Mouse (Mus musculus) gastrocnemius, adult 2 months (tissue): Measurements from ENCODE around the gene Ier5. TPM values are rescaled to one million over a fixed set of nuclear protein-coding genes. Genes with fewer than 3 reads are reported as not detected.

ENCODE experiments used
- DNase-seq: peaks from one replicate; pipeline ENCODE4 v3.0.0; 2022
- H3K27ac ChIP-seq: fragments of 200-600 bp; 2 replicates; pipeline ENCODE4 v1.8.1; 2022; ENCODE audit warnings: mild to moderate bottlenecking
- H3K4me3 ChIP-seq: fragments of 200-600 bp; 2 replicates; pipeline ENCODE4 v1.8.1; 2022; ENCODE audit warnings: mild to moderate bottlenecking, moderate library complexity
- CTCF ChIP-seq: fragments of 200-600 bp; IDR thresholded peaks from 2 replicates; pipeline ENCODE4 v1.8.1; 2022; ENCODE audit warnings: antibody characterized with exemption, mild to moderate bottlenecking, moderate library complexity
- intact Hi-C: fragments of 180-260 bp; cut with DNase I; formaldehyde crosslinking; loops from one replicate; pipeline ENCODE4 v1.15.1; 2025
- total RNA-seq, 2 experiments: library from RNA; stranded (reverse); gene quantifications; 2 replicates each; pipeline ENCODE4 v1.2.3; 2021

Gene Ier5
- total RNA-seq, 2 experiments from 2014 or later = 4.6 to 4.7 TPM

GRCm38 (mm10) chr1:155113946-155114345, 14.5 kb upstream of the Ier5 start:
- Histone ChIP-seq H3K4me3 (no peak overlapping the region), H3K27ac (no peak overlapping the region)
- DNase-seq = no peak
- intact Hi-C loops = no loop called here
- TF ChIP-seq CTCF = no peak

GRCm38 (mm10) chr1:155112875-155113274, 13.4 kb upstream of the Ier5 start:
- TF ChIP-seq CTCF = no peak
- intact Hi-C loops = no loop called here
- Histone ChIP-seq H3K27ac (no peak overlapping the region), H3K4me3 (no peak overlapping the region)
- no peak for DNase-seq

- intact Hi-C loops = no loop called here
- TF ChIP-seq CTCF = no peak
- DNase-seq = no peak
- no peak overlapping the region for H3K27ac ChIP-seq
- H3K4me3 ChIP-seq = no peak overlapping the region
Observed at GRCm38 (mm10) chr1:155112118-155112517, 12.7 kb upstream of the Ier5 start.

DNA sequence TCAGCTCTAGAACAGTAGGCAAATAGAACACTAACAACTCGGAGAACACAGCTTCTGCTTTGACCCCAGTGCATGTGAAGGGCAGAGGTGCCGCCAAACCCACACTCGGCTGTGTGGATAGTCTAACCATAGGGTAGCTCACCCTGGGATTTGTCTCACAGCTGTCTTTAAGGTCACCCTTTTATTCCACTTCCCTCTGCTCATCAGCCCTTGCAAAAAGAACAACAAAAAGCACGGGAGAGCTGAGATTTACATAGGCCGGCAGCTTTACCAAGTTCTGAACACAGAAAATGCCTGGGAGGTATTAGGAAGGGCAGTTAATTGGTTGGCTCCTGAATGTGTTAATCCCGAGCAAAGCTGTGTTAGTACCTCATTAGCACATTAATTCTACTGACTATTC, 12.1 kb upstream of the Ier5 start:
- no peak overlapping the region for H3K4me3 ChIP-seq
- DNase-seq = no peak
- intact Hi-C loops = no loop called here
- TF ChIP-seq CTCF = no peak
- H3K27ac ChIP-seq = no peak overlapping the region

GRCm38 (mm10) chr1:155109387-155110350, 10.2 kb upstream of the Ier5 start:
- H3K27ac ChIP-seq = peak overlapping the region; percentile 81
- peak; percentile 70 for DNase-seq
- H3K4me3 ChIP-seq = peak overlapping the region; percentile 59
- intact Hi-C loops = no loop called here
- no peak for TF ChIP-seq CTCF

DNA sequence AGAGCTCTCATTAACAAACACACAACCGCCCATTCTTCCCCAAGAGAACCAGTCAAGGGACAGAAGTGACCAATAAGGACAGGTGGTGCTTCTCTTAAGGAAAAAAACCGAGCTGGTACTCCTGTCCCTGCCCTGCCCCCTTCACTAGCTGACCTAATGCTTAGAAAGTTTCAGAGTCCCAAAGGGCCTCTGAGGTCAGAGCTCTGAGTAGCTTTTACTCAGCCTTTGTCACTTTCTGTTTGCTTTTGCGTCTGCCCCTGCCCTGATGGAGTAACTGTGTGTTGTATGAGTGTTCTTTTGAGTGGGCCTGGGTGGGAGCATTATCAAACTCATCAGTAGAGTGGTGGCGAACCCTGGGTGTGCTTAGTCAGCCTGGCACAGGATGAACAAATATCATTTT, 9.0 kb upstream of the Ier5 start:
- Histone ChIP-seq H3K4me3 (no peak overlapping the region), H3K27ac (peak overlapping the region; percentile 52)
- DNase-seq = peak; percentile 36
- no peak for TF ChIP-seq CTCF
- intact Hi-C loops = no loop called here

- H3K4me3 ChIP-seq = no peak overlapping the region
- no peak overlapping the region for H3K27ac ChIP-seq
- no peak for DNase-seq
- no peak for TF ChIP-seq CTCF
- intact Hi-C loops = no loop called here
Observed at GRCm38 (mm10) chr1:155107843-155108242, 8.4 kb upstream of the Ier5 start.

GRCm38 (mm10) chr1:155106310-155106709, 6.9 kb upstream of the Ier5 start:
- no peak for DNase-seq
- H3K27ac ChIP-seq = no peak overlapping the region
- TF ChIP-seq CTCF = no peak
- H3K4me3 ChIP-seq = no peak overlapping the region
- intact Hi-C loops = no loop called here

- DNase-seq = no peak
- Histone ChIP-seq H3K4me3 (no peak overlapping the region), H3K27ac (no peak overlapping the region)
- TF ChIP-seq CTCF = no peak
- intact Hi-C loops = no loop called here
Observed at GRCm38 (mm10) chr1:155103991-155104390, 4.6 kb upstream of the Ier5 start.

- intact Hi-C loops = no loop called here
- no peak overlapping the region for H3K27ac ChIP-seq
- no peak for TF ChIP-seq CTCF
- H3K4me3 ChIP-seq = no peak overlapping the region
- peak; percentile 40 for DNase-seq
Observed at GRCm38 (mm10) chr1:155102631-155103030, 3.2 kb upstream of the Ier5 start.

- TF ChIP-seq CTCF = no peak
- Histone ChIP-seq H3K27ac (peak overlapping the region; percentile 94), H3K4me3 (peak overlapping the region; percentile 94)
- intact Hi-C loops = loop anchor here (1.0 to 5.0 kb wide), 4 partner anchors 44 to 119 kb away; partner anchors contain the start of gene Stx6
- peak; percentile 75 for DNase-seq
Observed at GRCm38 (mm10) chr1:155098486-155099279, 753 bp downstream of the Ier5 start.

DNA sequence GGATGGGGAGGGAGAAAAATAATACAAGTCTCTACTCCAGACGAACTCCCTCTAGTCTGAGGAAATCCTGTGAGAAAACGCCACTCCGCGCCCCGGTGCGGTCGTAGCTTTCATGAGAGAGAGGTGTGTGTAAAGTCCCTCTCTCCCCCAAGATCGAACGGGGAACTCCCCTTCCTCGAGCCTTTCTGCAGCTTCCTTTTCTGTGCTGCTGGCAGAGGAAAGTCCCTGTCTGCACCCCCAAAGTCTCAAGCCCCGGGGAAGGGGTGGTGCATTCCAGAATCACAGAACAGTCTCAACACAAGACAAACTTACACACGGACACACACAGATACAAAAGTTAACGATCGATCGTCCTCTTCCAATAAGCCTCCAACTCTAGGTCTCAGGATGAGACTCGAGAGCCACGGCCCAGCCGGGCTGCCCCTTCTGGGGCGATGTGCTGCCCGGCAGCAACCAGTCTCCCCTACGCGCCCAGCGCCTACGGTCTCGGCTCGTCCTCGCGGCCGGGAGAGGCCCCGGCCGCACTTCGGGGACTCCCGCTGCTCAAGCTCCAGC, 1.4 kb downstream of the Ier5 start:
- H3K4me3 ChIP-seq = peak overlapping the region; percentile 94
- DNase-seq = peak; percentile 40
- TF ChIP-seq CTCF = no peak
- intact Hi-C loops = loop anchor here (2.0 to 5.0 kb wide), 3 partner anchors 44 to 119 kb away; no protein-coding TSS in a partner anchor
- H3K27ac ChIP-seq = peak overlapping the region; percentile 94
